Mouse (Mus musculus) spleen, adult 2 months (tissue): ENCODE measurements around the gene Hmgb3. TPM values are rescaled to one million over a fixed set of nuclear protein-coding genes. Genes with fewer than 3 reads are reported as not detected.

Experiments used
- DNase-seq, 2 experiments: peaks; one replicate each; pipeline versions ENCODE4 v3.0.0 to v3.0.0-alpha.2; 2012 to 2021; ENCODE audit warnings: low spot score in 2 of 2, low read depth in 1 of 2
- H3K27ac ChIP-seq: fragments of 200-500 bp; 2 replicates; pipeline ENCODE4 v1.5.1; 2012; ENCODE audit warnings: low read length, inconsistent platforms; ENCODE audit not compliant: insufficient read depth
- H3K27me3 ChIP-seq: fragments of 200-500 bp; 2 replicates; pipeline ENCODE4 v1.6.1; 2012; ENCODE audit warnings: mild to moderate bottlenecking, moderate library complexity, low read length, inconsistent platforms; ENCODE audit not compliant: control insufficient read depth, insufficient read depth
- H3K36me3 ChIP-seq: fragments of 200-500 bp; 2 replicates; pipeline ENCODE4 v1.6.1; 2012; ENCODE audit warnings: mild to moderate bottlenecking, low read length, inconsistent platforms; ENCODE audit not compliant: control insufficient read depth, insufficient read depth
- H3K4me1 ChIP-seq: fragments of 200-500 bp; 2 replicates; pipeline ENCODE4 v1.6.1; 2011; ENCODE audit warnings: inconsistent platforms; ENCODE audit not compliant: control insufficient read depth, insufficient read depth, insufficient read length
- H3K4me3 ChIP-seq: fragments of 200-500 bp; 2 replicates; pipeline ENCODE4 v1.5.1; 2011; ENCODE audit warnings: mild to moderate bottlenecking, inconsistent platforms; ENCODE audit not compliant: insufficient read depth, insufficient read length; ENCODE audit errors: extremely low read depth
- CTCF ChIP-seq: fragments of 200-500 bp; IDR thresholded peaks from 2 replicates; pipeline ENCODE4 v1.5.1; 2011; ENCODE audit warnings: mild to moderate bottlenecking, inconsistent platforms; ENCODE audit not compliant: insufficient read depth, insufficient read length, insufficient replicate concordance; ENCODE audit errors: extremely low read depth
- POLR2A ChIP-seq: fragments of 200-500 bp; IDR thresholded peaks from 2 replicates; pipeline ENCODE4 v1.6.1; 2011; ENCODE audit warnings: low read depth, low read length, inconsistent platforms
- WGBS: fragments of 180-500 bp; shearing (Covaris S2); methylation state at CpG from one replicate; pipeline ENCODE4 v1.1.7; 2018; 5-methylcytosine and 5-hydroxymethylcytosine counted together
- polyA plus RNA-seq: library from polyadenylated mRNA; depleted of rRNA; stranded (reverse); fragments of >200 nt; gene quantifications from 2 replicates; pipeline ENCODE4 v1.2.3, GENCODE M21; 2012

The Hmgb3 gene
- polyA plus RNA-seq, 1 experiment = 6.2 TPM

DNA sequence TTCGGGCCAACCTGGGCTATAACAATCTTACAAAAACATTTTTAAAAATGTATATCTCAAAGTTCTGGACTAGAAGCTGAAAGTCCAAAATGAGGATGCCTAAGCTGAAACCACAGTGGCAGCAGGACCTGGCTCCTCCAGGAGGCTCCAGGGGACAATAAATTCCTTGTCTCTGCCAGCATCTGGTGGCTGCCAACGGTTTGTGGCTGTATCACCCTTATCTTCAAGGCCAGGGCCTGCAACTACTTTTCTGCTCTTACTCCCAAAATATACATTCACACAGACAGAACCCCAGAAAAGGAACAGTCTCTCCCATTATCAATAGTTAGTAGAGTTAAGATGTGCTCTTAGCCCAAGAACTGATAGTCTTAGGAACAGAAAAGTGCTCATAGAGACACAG, 10.6 kb upstream of the Hmgb3 start:
- WGBS = 67% methylated on average over 2 of the region's 2 CpGs
- TF ChIP-seq POLR2A (no peak), CTCF (no peak)
- no peaks in the 10 kb centered on the region for H3K27me3 ChIP-seq
- no peak overlapping the region for H3K4me3 ChIP-seq
- H3K36me3 ChIP-seq = no peaks in the 10 kb centered on the region
- H3K27ac ChIP-seq = no peak overlapping the region
- H3K4me1 ChIP-seq = no peaks in the 10 kb centered on the region
- DNase-seq = no peak

DNA sequence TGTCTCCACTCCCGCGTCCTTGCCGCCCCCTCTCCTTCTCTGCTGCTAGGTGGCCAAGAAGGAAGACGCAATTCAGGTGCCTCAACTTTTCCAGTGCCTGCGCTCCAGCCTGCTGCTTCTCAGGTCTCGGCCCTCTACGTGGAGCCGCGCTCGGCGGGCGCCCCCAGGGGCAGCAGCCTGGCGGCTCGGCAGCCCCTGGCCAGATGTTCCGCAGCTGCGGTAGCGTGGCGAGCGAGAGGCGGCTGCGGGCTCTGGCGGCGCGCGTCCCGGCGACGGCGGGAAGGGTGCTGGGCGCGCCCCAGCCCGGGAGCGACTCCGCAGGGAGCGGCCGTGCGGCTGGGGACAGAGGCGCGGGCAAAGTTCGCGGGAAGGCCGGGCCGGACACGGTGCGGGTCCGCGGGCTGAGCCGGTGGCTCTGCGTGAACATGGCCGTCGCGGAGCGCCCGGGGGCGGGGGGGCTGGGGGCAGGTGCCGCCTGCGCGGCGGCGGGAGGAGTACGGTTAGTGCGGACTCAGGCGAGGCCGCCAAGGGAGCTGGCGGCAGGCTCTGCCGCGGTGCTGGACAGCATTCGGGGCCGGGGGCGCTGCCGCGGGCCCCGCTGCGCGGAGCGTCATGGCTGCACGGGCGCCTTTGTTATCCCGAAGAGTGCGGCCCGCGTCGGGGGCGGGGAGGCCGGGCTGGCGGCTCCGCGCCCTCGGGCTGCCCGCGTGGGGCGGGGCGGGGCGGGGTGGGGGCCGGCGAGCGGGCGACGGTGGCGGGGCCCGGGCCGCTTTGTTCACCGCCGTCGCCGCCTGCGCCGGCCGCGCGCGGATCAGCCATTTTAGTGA, 610 bp downstream of the Hmgb3 start:
- peak overlapping the region; percentile 70 for H3K4me3 ChIP-seq
- TF ChIP-seq CTCF (no peak), POLR2A (no peak)
- DNase-seq = peak in 1 of 2 experiments; percentile 2
- WGBS = 52% methylated on average over 104 of the region's 112 CpGs
- H3K27ac ChIP-seq = peak overlapping the region; percentile 43; the same call in 1 of the 2 replicates
- H3K27me3 ChIP-seq = no peaks in the 10 kb centered on the region
- H3K4me1 ChIP-seq = peaks cover 2% of the 10 kb centered on the region; the same call in 1 of the 2 replicates
- H3K36me3 ChIP-seq = no peaks in the 10 kb centered on the region

DNA sequence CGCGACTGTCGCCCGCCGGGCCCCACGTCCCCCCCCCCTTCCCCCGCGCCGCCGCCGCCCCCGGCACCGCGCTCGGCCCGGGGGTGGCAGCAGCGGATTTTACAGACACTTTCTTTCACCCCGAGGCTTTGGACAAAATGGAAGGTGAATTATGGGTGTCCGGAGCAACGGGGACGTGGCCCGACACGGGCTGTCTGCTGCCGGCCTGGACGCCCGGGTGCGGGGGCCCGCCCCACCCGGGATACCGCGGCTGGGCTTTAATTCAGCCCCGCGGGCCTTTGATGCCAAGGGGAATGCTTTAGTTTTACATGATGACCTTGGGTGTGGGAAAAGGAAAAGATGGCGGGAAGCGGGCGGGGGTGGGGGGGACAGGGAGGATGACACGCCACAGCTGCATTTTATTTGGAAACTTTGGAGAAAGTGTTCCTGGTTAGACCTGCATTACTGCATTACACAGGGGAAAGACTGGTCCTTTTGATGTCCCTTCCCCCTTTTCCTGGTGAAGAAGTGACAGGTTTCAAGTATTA, 1.3 kb downstream of the Hmgb3 start:
- peaks cover 2% of the 10 kb centered on the region; the same call in 1 of the 2 replicates for H3K4me1 ChIP-seq
- TF ChIP-seq CTCF (no peak), POLR2A (no peak)
- H3K27me3 ChIP-seq = no peaks in the 10 kb centered on the region
- no peaks in the 10 kb centered on the region for H3K36me3 ChIP-seq
- peak in 1 of 2 experiments; percentile 2 for DNase-seq
- H3K4me3 ChIP-seq = peak overlapping the region; percentile 70; the same call in 1 of the 2 replicates
- WGBS = 44% methylated on average over 37 of the region's 37 CpGs
- H3K27ac ChIP-seq = no peak overlapping the region

DNA sequence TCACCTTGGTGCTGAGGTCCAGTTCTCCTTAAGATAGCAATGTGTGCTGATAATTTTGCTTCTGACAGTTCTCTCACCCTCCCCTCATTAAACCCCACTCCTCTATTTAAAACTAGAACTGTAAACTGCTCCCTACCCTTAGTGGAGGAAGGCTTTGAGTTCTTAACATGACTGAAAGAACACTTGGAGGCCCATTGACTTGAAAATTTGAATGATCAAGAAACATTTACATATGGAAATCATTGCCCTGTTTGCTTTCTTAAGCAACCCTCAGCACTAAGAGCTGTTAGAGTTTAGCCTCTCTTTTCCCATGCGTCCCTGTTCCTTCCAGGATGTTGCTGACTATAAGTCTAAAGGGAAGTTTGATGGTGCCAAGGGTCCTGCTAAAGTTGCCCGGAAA, 3.6 kb downstream of the Hmgb3 start:
- H3K27ac ChIP-seq = no peak overlapping the region
- WGBS = 79% methylated on average over 2 of the region's 2 CpGs
- TF ChIP-seq POLR2A (no peak), CTCF (no peak)
- H3K4me1 ChIP-seq = peaks cover 2% of the 10 kb centered on the region; the same call in 1 of the 2 replicates
- no peaks in the 10 kb centered on the region for H3K36me3 ChIP-seq
- H3K4me3 ChIP-seq = no peak overlapping the region
- H3K27me3 ChIP-seq = no peaks in the 10 kb centered on the region
- DNase-seq = no peak

DNA sequence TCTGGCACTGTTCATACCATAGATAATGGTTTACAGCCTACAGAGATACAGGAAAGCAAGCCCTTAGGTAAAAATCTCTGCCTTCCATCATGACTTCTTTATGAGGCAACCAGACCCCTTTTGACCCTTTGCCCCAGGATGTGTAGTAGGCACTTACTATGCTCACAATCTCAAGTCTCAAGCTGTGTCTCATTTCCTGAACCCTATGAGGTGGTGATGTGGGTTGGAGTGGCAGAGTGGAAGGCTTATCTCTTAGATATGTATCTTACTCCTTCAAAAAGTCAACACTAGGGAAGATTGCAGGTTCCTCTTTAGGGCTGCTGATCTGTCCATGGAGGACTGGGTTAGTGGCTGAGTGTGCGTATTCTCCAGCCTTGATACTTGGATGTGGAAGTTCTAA, 5.1 kb downstream of the Hmgb3 start:
- H3K27me3 ChIP-seq = no peaks in the 10 kb centered on the region
- H3K27ac ChIP-seq = no peak overlapping the region

DNA sequence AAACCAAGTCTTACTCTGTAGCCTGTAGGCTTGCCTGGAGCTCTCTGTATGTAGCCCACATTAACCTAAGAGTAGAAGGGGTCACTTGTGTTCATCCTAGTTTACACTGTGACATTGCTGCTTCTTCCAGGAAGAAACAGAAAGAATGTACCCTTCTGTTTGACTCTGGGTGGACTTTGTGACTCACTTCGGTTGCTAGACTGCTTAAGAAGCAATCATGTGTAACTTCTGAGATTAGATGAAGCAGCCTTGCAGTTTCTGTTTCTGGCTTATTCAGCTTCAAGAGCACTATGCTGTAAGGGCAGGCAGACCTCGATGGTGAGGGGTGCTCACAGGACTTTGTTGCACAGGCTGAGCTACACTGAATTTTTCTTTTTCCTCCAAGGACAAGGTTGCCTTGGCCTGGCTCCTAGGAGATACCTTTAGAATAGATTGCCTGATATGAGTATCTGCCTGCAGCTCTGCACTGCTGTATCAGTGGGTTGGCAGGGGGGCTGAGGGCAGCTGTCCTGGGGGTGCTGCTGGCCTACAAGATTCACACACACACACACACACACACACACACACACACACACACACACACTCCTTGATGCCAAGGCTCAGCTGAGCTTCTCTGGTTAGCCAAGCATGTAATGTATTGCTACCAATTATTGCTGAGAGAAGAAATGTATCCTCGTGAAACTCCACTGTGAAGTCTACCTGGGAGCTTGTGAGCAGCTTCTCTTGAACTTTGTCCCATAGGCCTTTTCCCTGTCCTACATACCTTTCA, 17.6 kb downstream of the Hmgb3 start:
- TF ChIP-seq POLR2A (no peak), CTCF (no peak)

More for the DNA sequence above, 5.1 kb downstream of the Hmgb3 start:
- Histone ChIP-seq H3K4me3 (no peak overlapping the region), H3K4me1 (no peaks in the 10 kb centered on the region), H3K36me3 (no peaks in the 10 kb centered on the region)
- no peak for TF ChIP-seq CTCF
- no peak for TF ChIP-seq POLR2A
- 92% methylated on average over 1 of the region's 1 CpGs for WGBS
- no peak for DNase-seq

More for the DNA sequence above, 17.6 kb downstream of the Hmgb3 start:
- DNase-seq = no peak
- Histone ChIP-seq H3K36me3 (no peaks in the 10 kb centered on the region), H3K27ac (no peak overlapping the region), H3K27me3 (no peaks in the 10 kb centered on the region), H3K4me3 (no peak overlapping the region), H3K4me1 (no peaks in the 10 kb centered on the region)
- 61% methylated on average over 3 of the region's 3 CpGs for WGBS
